Mouse (Mus musculus) small intestine, adult 10 weeks (tissue): ENCODE data around the gene Olfr211. TPM values are rescaled to one million over a fixed set of nuclear protein-coding genes. Genes with fewer than 3 reads are reported as not detected.

Source experiments
- polyA plus RNA-seq: library from polyadenylated mRNA; stranded (reverse); fragments of 350-450 nt; fragmentation: Illumina TruSeq; extraction: RNeasy Lipid Tissue Mini Kit (QIAGEN cat#74804); gene quantifications from one replicate; pipeline ENCODE4 v1.2.3, GENCODE M21; 2014; ENCODE audit warnings: low replicate concordance

The Olfr211 gene
- not detected for polyA plus RNA-seq

DNA sequence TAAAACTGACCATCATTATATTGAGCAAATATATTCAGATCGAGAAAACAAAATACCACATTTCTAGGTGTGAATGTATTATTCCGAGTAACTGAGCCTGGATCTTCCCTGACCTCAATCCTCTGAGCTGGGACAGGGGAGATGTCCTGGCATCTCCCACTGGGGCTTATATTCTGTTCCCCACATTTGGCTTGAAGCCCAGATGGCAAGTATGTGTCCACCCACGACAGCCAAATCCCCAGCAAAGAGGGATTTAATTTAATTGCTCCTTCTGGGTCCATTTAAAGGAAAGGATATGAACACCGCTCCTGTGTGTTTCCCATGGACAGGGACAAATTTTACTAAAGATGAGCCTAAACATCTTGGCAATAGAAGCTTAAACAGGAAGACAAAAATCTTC lies at the start of gene Olfr211:
Olfr211 (plus strand) TSS at position 301 of the 400 bp plus-strand sequence.

DNA sequence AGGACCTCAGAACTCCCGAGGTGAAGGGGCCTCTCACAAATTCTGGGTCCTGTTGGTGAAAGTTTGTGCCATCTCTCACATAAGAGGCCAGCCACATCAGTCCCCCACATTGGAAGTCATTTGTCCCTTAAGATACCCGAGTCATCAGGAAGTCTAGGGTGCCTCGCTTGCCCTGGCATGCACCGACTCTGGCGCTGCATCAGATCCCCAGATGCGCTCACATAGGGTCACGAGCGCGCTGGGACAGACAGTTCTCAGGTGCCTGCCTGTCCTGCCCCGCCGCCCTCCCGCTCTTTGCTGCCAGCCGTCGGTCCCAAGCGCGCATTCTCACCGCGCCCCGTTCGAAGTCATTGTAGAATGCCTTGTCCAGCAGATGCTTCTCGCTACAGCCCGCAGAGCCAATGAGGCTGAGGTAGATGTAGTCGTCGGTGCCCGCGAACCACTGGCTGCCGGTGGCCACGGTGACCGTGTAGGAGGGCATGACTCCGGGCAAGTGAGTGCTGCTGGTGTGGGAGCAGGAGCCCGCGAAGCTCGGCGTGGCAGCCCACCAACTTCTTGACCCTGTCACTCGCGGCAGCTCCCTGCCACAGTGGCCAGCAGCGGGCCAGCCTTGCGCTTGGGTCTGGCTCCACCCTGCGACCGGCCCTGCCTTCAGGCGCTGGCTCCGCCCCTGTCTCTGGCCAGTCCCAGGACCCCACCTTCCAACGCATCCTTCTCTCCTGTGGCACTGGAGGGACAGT lies 28.2 kb upstream of the Olfr211 start, which contains the start of gene Alox5:
Alox5 (minus strand) TSS at position 635 of the 740 bp plus-strand sequence.

DNA sequence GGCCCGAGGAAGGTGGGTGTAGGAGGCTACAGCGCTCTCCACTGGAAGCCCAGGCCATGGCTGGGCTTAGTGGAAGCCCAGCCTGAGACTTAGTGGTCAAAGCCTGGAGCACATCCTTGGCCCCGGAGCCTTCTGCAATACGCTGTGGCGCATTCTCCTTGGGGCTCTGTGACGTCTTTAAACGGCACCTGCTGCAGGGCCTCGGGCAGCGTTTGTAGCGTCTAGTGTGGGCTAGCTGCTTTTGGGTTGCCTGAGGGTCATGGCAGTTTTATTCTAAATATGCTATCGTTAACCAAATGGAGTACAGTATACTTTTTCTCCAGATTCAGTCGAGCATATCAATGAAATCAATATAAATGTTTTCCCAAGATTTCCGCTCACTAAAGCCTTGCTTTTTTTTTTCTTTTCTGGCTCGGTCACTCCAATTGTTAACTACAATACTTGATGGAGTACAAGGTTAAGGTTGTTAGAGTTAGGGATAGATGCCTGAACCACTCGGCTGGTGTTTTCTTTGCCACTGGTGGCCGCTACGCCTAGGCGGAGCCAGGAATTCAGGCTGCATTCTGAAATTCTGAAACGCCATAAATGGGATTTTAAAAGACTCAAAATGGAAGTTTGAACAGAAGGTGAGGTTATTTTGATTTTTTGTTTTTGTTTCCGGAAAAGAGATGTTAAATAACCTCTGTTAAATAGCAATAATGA lies 17.6 kb downstream of the Olfr211 start, which contains the start of gene Olfr212:
Olfr212 (plus strand) TSS at position 215 of the 702 bp plus-strand sequence.

DNA sequence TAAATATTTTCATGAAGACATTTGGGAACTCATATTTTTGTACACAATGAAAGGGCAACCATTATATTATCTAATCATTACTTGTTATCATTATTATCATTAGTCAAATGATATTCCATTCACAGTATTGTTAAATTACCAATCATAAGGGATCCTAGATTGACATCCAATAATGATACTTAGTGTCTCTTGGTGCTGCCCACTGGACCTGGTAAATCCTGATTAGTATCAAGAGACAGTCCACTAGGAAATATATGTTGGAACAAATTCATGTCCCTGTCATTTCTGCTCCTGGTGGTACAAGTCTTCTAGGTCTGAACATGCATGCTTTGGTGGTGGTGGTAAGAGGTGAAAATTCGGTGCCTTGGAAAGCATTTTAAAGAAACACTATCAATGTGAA lies 49.3 kb downstream of the Olfr211 start, which contains the start of gene Olfr213:
Olfr213 (plus strand) TSS at position 301 of the 400 bp plus-strand sequence.

Other genes starting within 250 kb of the Olfr211 start
- gene Zfand4, start 224.9 kb upstream of the Olfr211 start, polyA plus RNA-seq: 1.9 TPM
- 197 TPM for gene March8, start 151.1 kb upstream of the Olfr211 start, polyA plus RNA-seq
- gene Alox5, start 27.9 kb upstream of the Olfr211 start, polyA plus RNA-seq: 1.2 TPM
- gene Olfr212, start 17.4 kb downstream of the Olfr211 start, polyA plus RNA-seq: not detected
- gene Olfr213, start 49.4 kb downstream of the Olfr211 start, polyA plus RNA-seq: not detected
- gene Gm5580, start 62.0 kb downstream of the Olfr211 start, polyA plus RNA-seq: not detected
- gene Olfr214, start 65.1 kb downstream of the Olfr211 start, polyA plus RNA-seq: not detected
- not detected for gene Olfr215, start 95.1 kb downstream of the Olfr211 start, polyA plus RNA-seq
- 49.6 TPM for gene Zfp422, start 139.9 kb downstream of the Olfr211 start, polyA plus RNA-seq
- not detected for gene Depp1, start 161.5 kb downstream of the Olfr211 start, polyA plus RNA-seq
- 5.0 TPM for gene Rassf4, start 184.9 kb downstream of the Olfr211 start, polyA plus RNA-seq
- gene Tmem72, start 227.8 kb downstream of the Olfr211 start, polyA plus RNA-seq: not detected